Mouse (Mus musculus) CH12.LX (cell line): ENCODE results near the gene Tyrobp. TPM values are rescaled to one million over a fixed set of nuclear protein-coding genes. Genes with fewer than 3 reads are reported as not detected.

Experiments used
- DNase-seq: peaks from one replicate; pipeline ENCODE4 v3.0.0-alpha.2; 2013; ENCODE audit errors: extremely low read depth
- H3K27ac ChIP-seq: 2 replicates; pipeline ENCODE4 v1.5.1; 2012; ENCODE audit warnings: low read depth, mild to moderate bottlenecking, control low read depth, moderate library complexity; ENCODE audit not compliant: insufficient read depth
- H3K27me3 ChIP-seq: replicated peaks from 2 replicates; pipeline ENCODE3; 2012; ENCODE audit warnings: inconsistent platforms
- H3K36me3 ChIP-seq, 2 experiments: replicated peaks in 1 of 2; 2 replicates each; pipeline versions ENCODE3 to v1.6.1; 2012; ENCODE audit warnings: inconsistent platforms in 1 of 2, low read length in 1 of 2, mild to moderate bottlenecking in 1 of 2, mixed read lengths in 1 of 2, moderate library complexity in 1 of 2; ENCODE audit not compliant: control insufficient read depth in 1 of 2, insufficient read depth in 1 of 2
- H3K4me1 ChIP-seq, 2 experiments: 2 replicates each; pipeline ENCODE4 v1.6.1; 2012; ENCODE audit warnings: inconsistent platforms in 1 of 2, moderate library complexity in 1 of 2; ENCODE audit not compliant: insufficient read depth in 2 of 2, control insufficient read depth in 1 of 2
- H3K4me2 ChIP-seq: 2 replicates; pipeline ENCODE4 v1.6.1; 2012; ENCODE audit warnings: low read depth, mild to moderate bottlenecking, control low read depth; ENCODE audit not compliant: poor library complexity, insufficient read depth, severe bottlenecking
- H3K4me3 ChIP-seq, 3 experiments: fragments of 150-350 bp in 1 of 3; sonication (generic) in 1 of 3; replicated peaks in 1 of 3; 2 replicates each; pipeline versions ENCODE3 to v1.5.1; 2011 to 2012; ENCODE audit warnings: low read depth in 2 of 3, low read length in 2 of 3, mild to moderate bottlenecking in 2 of 3, moderate library complexity in 2 of 3, control low read depth in 1 of 3, improper control_type of control experiment in 1 of 3, inconsistent platforms in 1 of 3, mixed read lengths in 1 of 3; ENCODE audit not compliant: poor library complexity in 1 of 3
- H3K79me2 ChIP-seq: replicated peaks from 2 replicates; pipeline ENCODE4 v1.6.1; 2012; ENCODE audit warnings: mild to moderate bottlenecking, moderate library complexity; ENCODE audit not compliant: control insufficient read depth, poor library complexity, insufficient read depth, severe bottlenecking; ENCODE audit errors: extremely low read depth
- H3K9ac ChIP-seq: 2 replicates; pipeline ENCODE4 v1.6.1; 2012; ENCODE audit warnings: low read depth, mild to moderate bottlenecking, control low read depth, moderate library complexity; ENCODE audit not compliant: insufficient read depth
- H3K9me3 ChIP-seq: replicated peaks from 2 replicates; pipeline ENCODE3; 2012; ENCODE audit warnings: low read length, inconsistent platforms, mixed read lengths
- BHLHE40 ChIP-seq: IDR thresholded peaks from 2 replicates; pipeline ENCODE4 v1.6.1; 2011; ENCODE audit warnings: mild to moderate bottlenecking, low read depth, low read length, improper control_type of control experiment
- CHD1 ChIP-seq: IDR thresholded peaks from 2 replicates; pipeline ENCODE4 v1.6.1; 2012; ENCODE audit warnings: low read depth, low read length, improper control_type of control experiment, inconsistent platforms
- CHD2 ChIP-seq: IDR thresholded peaks from 2 replicates; pipeline ENCODE4 v1.6.1; 2011; ENCODE audit warnings: low read length, improper control_type of control experiment
- CTCF ChIP-seq, 2 experiments: IDR thresholded peaks in 1 of 2; conservative IDR thresholded peaks in 1 of 2; 2 replicates each; pipeline ENCODE4 v1.5.1; 2011 to 2012; ENCODE audit warnings: low read depth in 2 of 2, low read length in 2 of 2, improper control_type of control experiment in 1 of 2, inconsistent platforms in 1 of 2, mild to moderate bottlenecking in 1 of 2, moderate library complexity in 1 of 2
- ELF1 ChIP-seq: IDR thresholded peaks from 2 replicates; pipeline ENCODE4 v1.6.1; 2014; ENCODE audit warnings: low read depth, mild to moderate bottlenecking, inconsistent platforms, low read length, improper control_type of control experiment
- EP300 ChIP-seq: IDR thresholded peaks from 2 replicates; pipeline ENCODE4 v1.6.1; 2011; ENCODE audit warnings: low read length, improper control_type of control experiment
- GABPA ChIP-seq: IDR thresholded peaks from 2 replicates; pipeline ENCODE4 v1.6.1; 2012; ENCODE audit warnings: low read depth, low read length, improper control_type of control experiment, inconsistent platforms; ENCODE audit not compliant: insufficient replicate concordance
- HCFC1 ChIP-seq: IDR thresholded peaks from 2 replicates; pipeline ENCODE4 v1.6.1; 2012; ENCODE audit warnings: low read depth, mild to moderate bottlenecking, inconsistent platforms, low read length, improper control_type of control experiment
- IRF4 ChIP-seq: IDR thresholded peaks from 2 replicates; pipeline ENCODE4 v1.6.1; 2014; ENCODE audit warnings: low read depth, mild to moderate bottlenecking, inconsistent platforms, low read length, improper control_type of control experiment
- JUND ChIP-seq: conservative IDR thresholded peaks from 2 replicates; pipeline ENCODE4 v1.6.1; 2011; ENCODE audit warnings: low read depth, low read length, improper control_type of control experiment
- KAT2A ChIP-seq: IDR thresholded peaks from 2 replicates; pipeline ENCODE4 v1.6.1; 2012; ENCODE audit warnings: low read length, improper control_type of control experiment, inconsistent platforms; ENCODE audit not compliant: insufficient replicate concordance
- MAZ ChIP-seq: IDR thresholded peaks from 2 replicates; pipeline ENCODE4 v1.6.1; 2012; ENCODE audit warnings: low read depth, mild to moderate bottlenecking, inconsistent platforms, low read length, improper control_type of control experiment, moderate library complexity
- MEF2A ChIP-seq: IDR thresholded peaks from 2 replicates; pipeline ENCODE4 v1.6.1; 2014; ENCODE audit warnings: low read depth, mild to moderate bottlenecking, inconsistent platforms, low read length, improper control_type of control experiment, borderline replicate concordance
- MXI1 ChIP-seq: IDR thresholded peaks from 2 replicates; pipeline ENCODE4 v1.6.1; 2011; ENCODE audit warnings: mild to moderate bottlenecking, low read depth, low read length, improper control_type of control experiment
- MYC ChIP-seq: IDR thresholded peaks from 2 replicates; pipeline ENCODE4 v1.6.1; 2011; ENCODE audit warnings: low read depth, mild to moderate bottlenecking, improper control_type of control experiment, low read length
- NELFE ChIP-seq: IDR thresholded peaks from 2 replicates; pipeline ENCODE4 v1.6.1; 2011; ENCODE audit warnings: low read depth, low read length, improper control_type of control experiment
- NRF1 ChIP-seq: IDR thresholded peaks from 2 replicates; pipeline ENCODE4 v1.6.1; 2014; ENCODE audit warnings: low read depth, mild to moderate bottlenecking, inconsistent platforms, low read length, improper control_type of control experiment, moderate library complexity
- PAX5 ChIP-seq: IDR thresholded peaks from 2 replicates; pipeline ENCODE4 v1.6.1; 2012; ENCODE audit warnings: low read length, inconsistent platforms, mixed read lengths
- POLR2A ChIP-seq: IDR thresholded peaks from 2 replicates; pipeline ENCODE4 v1.6.1; 2011; ENCODE audit warnings: low read depth, mild to moderate bottlenecking, improper control_type of control experiment, low read length
- POLR2AphosphoS2 ChIP-seq: IDR thresholded peaks from 2 replicates; pipeline ENCODE4 v1.6.1; 2011; ENCODE audit warnings: low read depth, low read length, improper control_type of control experiment
- RAD21 ChIP-seq: IDR thresholded peaks from 2 replicates; pipeline ENCODE4 v1.6.1; 2011; ENCODE audit warnings: low read depth, mild to moderate bottlenecking, low read length, improper control_type of control experiment, moderate library complexity
- SIN3A ChIP-seq: IDR thresholded peaks from 2 replicates; pipeline ENCODE4 v1.6.1; 2012; ENCODE audit warnings: low read length, improper control_type of control experiment, inconsistent platforms
- SMC3 ChIP-seq: IDR thresholded peaks from 2 replicates; pipeline ENCODE4 v1.6.1; 2011; ENCODE audit warnings: low read depth, low read length, improper control_type of control experiment
- TBP ChIP-seq: conservative IDR thresholded peaks from 2 replicates; pipeline ENCODE4 v1.6.1; 2011; ENCODE audit warnings: low read depth, low read length, improper control_type of control experiment
- UBTF ChIP-seq: IDR thresholded peaks from 2 replicates; pipeline ENCODE4 v1.6.1; 2012; ENCODE audit warnings: low read depth, mild to moderate bottlenecking, inconsistent platforms, low read length, improper control_type of control experiment, moderate library complexity
- USF1 ChIP-seq: IDR thresholded peaks from 2 replicates; pipeline ENCODE4 v1.6.1; 2014; ENCODE audit warnings: low read depth, mild to moderate bottlenecking, inconsistent platforms, low read length, improper control_type of control experiment
- USF2 ChIP-seq: conservative IDR thresholded peaks from 2 replicates; pipeline ENCODE4 v1.6.1; 2011; ENCODE audit warnings: low read depth, low read length, improper control_type of control experiment
- ZC3H11A ChIP-seq: IDR thresholded peaks from 2 replicates; pipeline ENCODE4 v1.6.1; 2012; ENCODE audit warnings: low read depth, mild to moderate bottlenecking, inconsistent platforms, low read length, improper control_type of control experiment
- ZKSCAN1 ChIP-seq: IDR thresholded peaks from 2 replicates; pipeline ENCODE4 v1.6.1; 2012; ENCODE audit warnings: low read depth, inconsistent platforms, low read length, improper control_type of control experiment, borderline replicate concordance
- ZNF384 ChIP-seq: IDR thresholded peaks from 2 replicates; pipeline ENCODE4 v1.6.1; 2012; ENCODE audit warnings: low read depth, low read length, improper control_type of control experiment, inconsistent platforms
- dilution Hi-C: fragments of 300-500 bp; cut with MboI; formaldehyde crosslinking; loops from 2 replicates; pipeline ENCODE4 v1.14.3; 2020; ENCODE audit warnings: low sequenced_read_pairs; ENCODE audit not compliant: extremely low pct_unique_long_range_greater_than_20kb, extremely low pct_ligation_motif_present
- in situ Hi-C: fragments of 300-500 bp; cut with MboI; formaldehyde crosslinking; loops from 3 replicates; pipeline ENCODE4 v1.14.3; 2019; ENCODE audit warnings: low sequenced_read_pairs, low pct_ligation_motif_present, low pct_unique_long_range_greater_than_20kb, mixed read lengths
- polyA plus RNA-seq: library from polyadenylated mRNA; unstranded; fragments of >175 nt; gene quantifications from 2 replicates; pipeline ENCODE4 v1.2.1, GENCODE M21; 2012; ENCODE audit warnings: low read depth; ENCODE audit not compliant: insufficient read length
- total RNA-seq, 2 experiments: library from RNA; depleted of rRNA; stranded (reverse); fragments of 300-350 nt in 1 of 2; fragments of >200 nt in 1 of 2; gene quantifications; 2 replicates each; pipeline ENCODE4 v1.2.3; 2012 to 2014

The Tyrobp gene
- total and polyA plus RNA-seq, 3 experiments = 4.2 to 18.9 (median 13.0) TPM

GRCm38 (mm10) chr7:30431793-30432192 is 18.2 kb downstream of the Tyrobp start:
- H3K9ac ChIP-seq = no peak overlapping the region
- peaks cover 19 to 25% of the 10 kb centered on the region in 2 experiments for H3K36me3 ChIP-seq
- H3K27ac ChIP-seq = no peak overlapping the region
- H3K27me3 ChIP-seq = peaks cover 28% of the 10 kb centered on the region
- TF ChIP-seq PAX5 = no peak
- TF ChIP-seq ZNF384 = no peak
- TF ChIP-seq UBTF = no peak
- 0 out of 2 replicates have a peak, but pooled peaks have one; percentile 21 for TF ChIP-seq ELF1
- no peak for TF ChIP-seq GABPA
- peak in 1 of 2 experiments; percentile 91; a peak in 2 of 4 replicates for TF ChIP-seq CTCF (conservative IDR thresholded peaks at IDR 0.05 in 1 of 2, IDR thresholded peaks at IDR 0.05 in 1 of 2; ENCODE audit: low read depth in 2 of 2, low read length in 2 of 2)
- peak; percentile 38; the same call in 1 of the 2 replicates for TF ChIP-seq MXI1
- no peak for TF ChIP-seq CHD2
- peak; percentile 61; the same call in 1 of the 2 replicates for TF ChIP-seq MYC
- peak; percentile 69 for TF ChIP-seq HCFC1
- peak; percentile 49; the same call in 1 of the 2 replicates for TF ChIP-seq SIN3A
- TF ChIP-seq ZC3H11A = peak; percentile 89
- TF ChIP-seq MAZ = peak; percentile 98
- 0 out of 2 replicates have a peak, but pooled peaks have one; percentile 44 for TF ChIP-seq BHLHE40
- peak; percentile 97 for TF ChIP-seq SMC3
- peak; percentile 87 for TF ChIP-seq RAD21
- no peak for TF ChIP-seq CHD1
- TF ChIP-seq NELFE = no peak
- TF ChIP-seq, all 38 proteins: peak for 11
- H3K9me3 ChIP-seq = no peaks in the 10 kb centered on the region
- in situ Hi-C loops = no loop called here
- H3K4me3 ChIP-seq = no peak overlapping the region
- dilution Hi-C loops = no loop called here
- peak; percentile 72 for DNase-seq
- no peaks in the 10 kb centered on the region for H3K79me2 ChIP-seq
- peaks cover 10 to 45% of the 10 kb centered on the region in 2 experiments for H3K4me1 ChIP-seq
- H3K4me2 ChIP-seq = no peak overlapping the region

- DNase-seq = no peak
- H3K4me2 ChIP-seq = no peak overlapping the region
- no peak overlapping the region for H3K9ac ChIP-seq
- no peak overlapping the region for H3K27ac ChIP-seq
- peaks cover 10 to 22% of the 10 kb centered on the region in 2 experiments for H3K4me1 ChIP-seq
- in situ Hi-C loops = no loop called here
- H3K9me3 ChIP-seq = no peaks in the 10 kb centered on the region
- H3K4me3 ChIP-seq = no peak overlapping the region
- peaks cover 0 to under 1% of the 10 kb centered on the region in 2 experiments for H3K36me3 ChIP-seq
- dilution Hi-C loops = no loop called here
- peaks cover 49% of the 10 kb centered on the region for H3K27me3 ChIP-seq
- no peak for TF ChIP-seq TBP
- no peak for TF ChIP-seq POLR2A
- no peak for TF ChIP-seq MEF2A
- no peak for TF ChIP-seq PAX5
- TF ChIP-seq ZKSCAN1 = no peak
- 0 out of 2 replicates have a peak, but pooled peaks have one; percentile 40 for TF ChIP-seq MXI1
- TF ChIP-seq NELFE = no peak
- TF ChIP-seq POLR2AphosphoS2 = no peak
- TF ChIP-seq NRF1 = no peak
- no peak for TF ChIP-seq EP300
- TF ChIP-seq JUND = no peak
- no peak for TF ChIP-seq USF2
- TF ChIP-seq GABPA = no peak
- TF ChIP-seq RAD21 = no peak
- no peak for TF ChIP-seq ZC3H11A
- TF ChIP-seq UBTF = no peak
- TF ChIP-seq USF1 = no peak
- peak; percentile 62; the same call in 1 of the 2 replicates for TF ChIP-seq SIN3A
- no peak for TF ChIP-seq MYC
- TF ChIP-seq HCFC1 = no peak
- no peak for TF ChIP-seq KAT2A
- TF ChIP-seq IRF4 = no peak
- no peak for TF ChIP-seq CHD2
- no peak for TF ChIP-seq CTCF (conservative IDR thresholded peaks at IDR 0.05 in 1 of 2, IDR thresholded peaks at IDR 0.05 in 1 of 2; ENCODE audit: low read depth in 2 of 2, low read length in 2 of 2)
- peak; percentile 83 for TF ChIP-seq ZNF384
- no peaks in the 10 kb centered on the region for H3K79me2 ChIP-seq
Observed at GRCm38 (mm10) chr7:30434238-30434637, 20.7 kb downstream of the Tyrobp start.
